Mouse (Mus musculus) thymus, adult 2 months (tissue): ENCODE measurements around the gene Nktr.

Source experiments
- CTCF ChIP-seq: fragments of 200-500 bp; IDR thresholded peaks from 2 replicates; pipeline ENCODE4 v1.5.1; 2012; ENCODE audit warnings: mild to moderate bottlenecking, control low read depth, low read length, moderate library complexity, borderline replicate concordance; ENCODE audit not compliant: control insufficient read depth, poor library complexity, insufficient read depth; ENCODE audit errors: extremely low read depth
- POLR2A ChIP-seq: fragments of 200-500 bp; IDR thresholded peaks from 2 replicates; pipeline ENCODE4 v1.6.1; 2012; ENCODE audit warnings: mild to moderate bottlenecking, low read length, control low read depth, moderate library complexity; ENCODE audit not compliant: control insufficient read depth, poor library complexity, insufficient read depth; ENCODE audit errors: extremely low read depth

- TF ChIP-seq POLR2A = no peak
- no peak for TF ChIP-seq CTCF
Measured at GRCm38 (mm10) chr9:121759091-121760081, 40.4 kb downstream of the Nktr start, which contains the start of gene Zfp651.
